Mouse (Mus musculus): ENCODE data around the gene Bicdl1.
"Not testable (repeated sequence)": the region's sequence is repeated elsewhere in the genome, so short reads cannot be mapped to it uniquely, and the experiment has no call there.

Bicdl1 gene

DNA sequence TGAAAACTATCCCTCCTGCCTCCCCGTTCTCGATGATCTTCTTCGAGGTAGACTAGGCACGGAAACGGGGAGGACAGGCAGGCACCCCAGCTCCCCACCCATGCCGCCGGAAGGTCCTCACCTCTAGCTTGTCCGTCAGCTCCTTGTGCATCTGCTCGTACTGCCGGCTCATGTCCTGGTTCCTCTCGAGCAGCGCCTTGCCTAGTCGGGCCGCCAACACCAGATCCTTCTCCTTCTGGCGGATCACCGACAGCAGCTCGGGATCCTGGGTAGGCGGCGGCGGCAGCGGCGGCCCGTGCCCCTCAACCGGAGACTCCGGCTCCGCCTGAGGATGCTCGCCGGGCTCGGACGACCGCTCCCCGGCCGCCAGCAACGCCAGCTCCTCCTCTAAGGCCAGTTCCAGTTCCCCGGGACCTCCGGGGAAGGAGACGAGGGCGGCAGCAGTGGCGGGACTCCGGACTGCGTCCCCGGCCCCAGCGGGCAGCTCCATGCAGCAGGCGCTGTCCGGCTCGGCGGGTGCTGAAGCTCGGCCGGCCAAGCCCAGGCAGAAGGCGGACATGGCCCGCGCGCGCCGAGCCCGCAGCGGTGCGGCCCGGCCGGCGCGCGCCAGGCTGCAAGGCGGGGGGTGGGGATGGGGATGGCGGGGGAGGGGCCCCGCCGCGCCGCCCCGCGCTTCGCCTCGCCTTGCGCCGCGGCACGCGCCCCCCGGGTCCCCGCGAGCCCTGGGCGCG is at the start of gene Bicdl1:
Bicdl1 (minus strand) TSS at position 621 of the 731 bp plus-strand sequence.
- in situ Hi-C loops (cut with MseI, MboI), result no loop called here

GRCm38 (mm10) chr5:115776911-115777310 is 45.5 kb upstream of the Bicdl1 start:
- in situ Hi-C loops (cut with MseI, MboI), result no loop called here

- in situ Hi-C loops (cut with MseI, MboI), result no loop called here
These were observed 43.9 kb upstream of the Bicdl1 start for GRCm38 (mm10) chr5:115775350-115775749.

DNA sequence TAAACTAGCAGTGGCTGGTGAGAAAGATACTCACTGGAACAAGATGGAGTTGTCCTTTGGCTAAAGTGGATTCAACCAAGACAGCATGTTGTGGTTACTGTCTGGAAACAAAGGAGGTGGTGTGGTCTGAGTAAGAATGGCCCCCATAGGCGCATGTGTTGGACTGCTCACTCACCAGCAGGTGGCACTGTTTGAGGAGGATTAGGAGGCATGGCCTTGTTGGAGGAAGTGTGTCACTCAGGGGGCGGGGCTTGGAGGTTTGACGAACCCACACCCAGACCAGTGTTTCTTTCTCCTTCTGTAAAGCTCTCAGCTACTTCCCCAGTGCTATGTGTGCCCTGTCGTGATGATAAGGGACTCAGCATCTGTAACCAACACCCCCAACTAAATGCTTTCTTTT is 38.6 kb upstream of the Bicdl1 start:
- in situ Hi-C loops (cut with MseI, MboI), result no loop called here

GRCm38 (mm10) chr5:115769116-115769515 is 37.7 kb upstream of the Bicdl1 start:
- in situ Hi-C loops (cut with MseI, MboI), result no loop called here

- in situ Hi-C loops (cut with MseI, MboI), result no loop called here
These were observed 35.4 kb upstream of the Bicdl1 start for GRCm38 (mm10) chr5:115766821-115767220.

DNA sequence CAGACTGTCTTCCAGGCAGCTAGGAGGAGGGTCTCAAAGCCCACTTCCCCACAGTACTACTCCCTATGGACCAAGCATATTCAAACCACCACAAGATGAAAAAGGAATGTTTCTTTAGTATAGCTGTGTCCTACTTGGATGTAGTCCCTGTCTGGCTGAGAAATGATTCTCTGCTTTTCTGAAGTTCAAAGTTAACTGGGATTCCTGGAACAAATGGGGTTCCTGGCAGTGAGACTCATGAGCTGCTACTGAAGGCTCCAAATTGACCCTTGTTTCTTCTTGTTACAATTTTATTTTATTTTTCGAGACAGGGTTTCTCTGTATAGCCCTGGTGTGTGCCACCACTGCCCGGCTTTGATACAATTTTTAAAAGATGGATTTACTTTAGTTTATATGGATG is 32.6 kb upstream of the Bicdl1 start:
- in situ Hi-C loops (cut with MseI, MboI), result no loop called here

GRCm38 (mm10) chr5:115760903-115761302 is 29.5 kb upstream of the Bicdl1 start:
- in situ Hi-C loops (cut with MseI, MboI), result no loop called here

- in situ Hi-C loops (cut with MseI, MboI), result no loop called here
These were observed 27.2 kb upstream of the Bicdl1 start for GRCm38 (mm10) chr5:115758431-115759180.

DNA sequence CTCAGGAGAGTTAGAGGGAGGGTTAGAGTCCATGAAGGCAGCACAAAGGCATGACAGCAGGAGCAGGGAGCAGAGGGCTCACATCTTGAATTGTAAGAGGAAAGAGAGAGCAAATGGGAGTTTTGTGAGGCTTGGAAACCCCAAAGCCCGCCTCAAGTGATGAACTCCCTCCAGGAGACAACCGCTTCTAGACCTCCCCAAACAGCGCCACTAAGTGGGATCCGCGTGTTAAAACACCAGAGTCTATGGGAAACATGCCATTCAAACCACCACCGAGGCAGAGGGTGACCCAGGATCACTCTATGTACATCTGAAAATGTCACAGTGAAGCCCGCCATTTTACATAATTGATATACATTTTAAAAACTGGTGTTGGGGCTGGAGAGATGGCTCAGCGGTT is 26.1 kb upstream of the Bicdl1 start:
- in situ Hi-C loops (cut with MseI, MboI), result no loop called here

DNA sequence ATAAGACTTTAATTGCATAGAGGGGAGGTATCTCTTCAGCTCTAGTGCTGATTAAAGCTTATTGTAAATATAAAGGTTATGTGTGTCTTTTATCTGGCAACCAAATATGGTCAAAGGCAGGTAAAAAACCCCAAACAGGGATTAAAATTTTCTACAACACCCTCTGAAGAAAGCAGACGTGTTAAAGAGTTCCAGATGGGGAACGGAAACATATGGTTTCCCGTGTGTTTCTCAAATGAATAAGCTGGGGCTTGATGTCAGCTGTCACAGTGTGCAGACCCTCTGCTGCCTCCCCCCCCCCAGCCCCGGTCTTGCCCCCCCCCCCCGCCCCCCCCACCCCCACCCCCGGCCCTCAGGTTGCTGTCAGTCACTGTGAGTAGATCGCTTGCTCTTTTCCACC is 24.1 kb upstream of the Bicdl1 start:
- in situ Hi-C loops (cut with MseI, MboI), result no loop called here

DNA sequence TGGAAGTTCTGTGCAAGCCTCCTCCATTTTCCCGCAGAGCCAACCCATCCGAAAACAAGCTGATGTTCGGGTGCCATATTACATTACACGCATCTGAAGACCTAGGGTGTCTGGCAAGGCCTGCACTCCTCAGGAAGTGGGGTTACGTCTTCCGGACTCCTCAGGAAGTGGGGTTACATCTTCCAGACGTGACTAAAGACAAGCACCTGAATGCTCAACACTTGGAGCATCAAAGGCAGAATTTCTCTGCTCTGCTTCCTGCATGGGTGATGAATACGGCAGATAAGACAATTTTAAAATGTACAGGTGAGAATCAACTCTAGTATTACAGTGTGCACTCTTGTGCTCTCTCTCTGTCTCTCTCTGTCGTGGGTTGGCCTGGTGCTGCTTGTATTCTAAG is 23.4 kb upstream of the Bicdl1 start:
- in situ Hi-C loops (cut with MseI, MboI), result no loop called here

- in situ Hi-C loops (cut with MseI, MboI), result no loop called here
These were observed 21.5 kb upstream of the Bicdl1 start for GRCm38 (mm10) chr5:115752883-115753282.

GRCm38 (mm10) chr5:115751916-115752315 is 20.5 kb upstream of the Bicdl1 start:
- in situ Hi-C loops (cut with MseI, MboI), result not testable (repeated sequence)

- in situ Hi-C loops (cut with MseI, MboI), result no loop called here
These were observed 16.9 kb upstream of the Bicdl1 start for GRCm38 (mm10) chr5:115748316-115748715.

GRCm38 (mm10) chr5:115745319-115745718 is 13.9 kb upstream of the Bicdl1 start:
- in situ Hi-C loops (cut with MseI, MboI), result no loop called here

GRCm38 (mm10) chr5:115738032-115738431 is 6.6 kb upstream of the Bicdl1 start:
- in situ Hi-C loops (cut with MseI, MboI), result no loop called here

DNA sequence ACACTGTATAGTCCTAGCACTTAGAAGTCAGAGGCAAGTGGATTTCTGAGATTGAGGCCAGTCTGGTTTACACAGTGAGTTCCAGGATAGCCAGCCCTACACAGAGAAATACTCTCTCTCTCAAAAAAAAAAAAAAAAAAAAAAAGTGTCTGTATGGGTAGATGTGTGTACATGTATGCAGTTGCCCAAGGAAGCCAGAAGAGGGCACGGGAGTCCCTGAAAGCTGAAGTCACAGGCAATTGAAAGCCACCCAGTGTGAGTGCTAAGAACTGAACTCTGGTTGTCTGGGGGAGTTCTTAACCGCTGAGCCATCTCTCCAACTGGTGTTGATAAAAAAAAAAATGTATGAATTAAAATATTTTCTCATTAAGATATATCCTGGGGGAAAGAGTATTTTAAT is 3.1 kb upstream of the Bicdl1 start:
- in situ Hi-C loops (cut with MseI, MboI), result no loop called here

GRCm38 (mm10) chr5:115732849-115733216 is 1.4 kb upstream of the Bicdl1 start:
- in situ Hi-C loops (cut with MseI, MboI), result no loop called here

GRCm38 (mm10) chr5:115732176-115732848 is 891 bp upstream of the Bicdl1 start:
- in situ Hi-C loops (cut with MseI, MboI), result no loop called here

GRCm38 (mm10) chr5:115731732-115732175 is 333 bp upstream of the Bicdl1 start:
- in situ Hi-C loops (cut with MseI, MboI), result no loop called here

- in situ Hi-C loops (cut with MseI, MboI), result no loop called here
These were observed 1.1 kb downstream of the Bicdl1 start for GRCm38 (mm10) chr5:115730314-115730713.

GRCm38 (mm10) chr5:115726581-115726980 is 4.8 kb downstream of the Bicdl1 start:
- in situ Hi-C loops (cut with MseI, MboI), result no loop called here

Measured in mouse trophoblast stem cell (cell line).